Mouse (Mus musculus): ENCODE measurements at regions not wholly inside any gene's neighbourhood (a gene's known extent, or its start where the extent isn't known, plus 50 kb on each side); places are given as distances from the start of the nearest gene placed in this dataset.

DNA sequence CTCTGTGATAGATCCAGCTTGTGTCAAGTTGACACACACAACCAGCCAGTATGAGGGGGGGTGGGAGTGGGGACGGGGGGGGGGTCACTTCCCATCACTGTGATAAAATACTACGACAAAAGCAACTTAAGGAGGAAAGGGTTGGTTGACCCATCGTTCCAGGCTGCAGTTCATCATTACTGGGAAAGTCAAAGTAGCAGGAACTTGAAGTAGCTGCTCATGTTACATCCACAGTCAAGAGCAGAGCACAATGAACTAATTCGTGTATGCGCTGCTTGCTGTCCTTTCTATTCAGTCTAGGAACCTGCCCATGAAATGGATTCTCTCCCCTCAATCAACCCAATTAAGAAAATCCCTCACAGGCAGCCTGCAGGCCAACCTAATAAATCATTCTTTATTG, 88.8 kb upstream of the Cxcl12 start:
- Histone ChIP-seq H3K36me3 (ENCODE audit: control insufficient read depth, insufficient read depth, low read length) (no peaks in the 10 kb centered on the region), H3K9me3 (ENCODE audit: control insufficient read depth, low read length) (no peaks in the 10 kb centered on the region), H3K4me1 (ENCODE audit: control insufficient read depth, insufficient read depth, low read length) (no peaks in the 10 kb centered on the region), H3K27me3 (ENCODE audit: control insufficient read depth, insufficient read depth, low read length) (no peaks in the 10 kb centered on the region), H3K27ac (ENCODE audit: low read depth, low read length) (no peak overlapping the region), H3K4me3 (ENCODE audit: low read depth, low read length) (no peak overlapping the region), H3K9ac (ENCODE audit: low read length) (no peak overlapping the region), H3K4me2 (no peak overlapping the region)
- WGBS, result 76% methylated on average over 5 of the region's 5 CpGs
- DNase-seq (ENCODE audit: low spot score, missing footprints), result no peak
- no peak for ATAC-seq (ENCODE audit: low FRiP score)

- WGBS, result 49% methylated on average over 13 of the region's 13 CpGs
- ATAC-seq (ENCODE audit: low FRiP score), result no peak
- Histone ChIP-seq H3K27ac (ENCODE audit: low read depth, low read length) (no peak overlapping the region), H3K36me3 (ENCODE audit: control insufficient read depth, insufficient read depth, low read length) (no peaks in the 10 kb centered on the region), H3K4me1 (ENCODE audit: control insufficient read depth, insufficient read depth, low read length) (no peaks in the 10 kb centered on the region), H3K4me3 (ENCODE audit: low read depth, low read length) (no peak overlapping the region), H3K9ac (ENCODE audit: low read length) (no peak overlapping the region), H3K4me2 (no peak overlapping the region), H3K27me3 (ENCODE audit: control insufficient read depth, insufficient read depth, low read length) (no peaks in the 10 kb centered on the region), H3K9me3 (ENCODE audit: control insufficient read depth, low read length) (no peaks in the 10 kb centered on the region)
- DNase-seq (ENCODE audit: low spot score, missing footprints), result no peak
These were observed 87.4 kb upstream of the Cxcl12 start for GRCm38 (mm10) chr6:117080973-117081372.

DNA sequence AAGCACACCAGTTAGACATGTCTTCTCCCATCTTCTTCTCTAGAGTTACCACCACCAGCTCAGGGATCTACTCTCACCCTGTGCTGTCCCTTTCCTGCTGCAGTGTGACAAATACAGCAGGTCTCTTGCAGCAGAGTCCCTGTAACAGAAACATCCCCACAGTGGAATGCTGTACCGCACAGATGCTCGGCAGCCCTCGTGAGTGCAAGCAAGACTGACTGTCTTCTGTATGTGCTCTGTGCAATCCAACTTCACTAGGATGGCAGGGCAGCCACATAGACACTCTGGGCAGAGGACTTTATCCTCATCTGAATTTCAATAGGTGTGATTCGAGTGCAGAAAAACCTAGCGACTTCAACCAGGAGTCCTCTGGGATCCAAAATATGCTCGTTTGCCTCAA, 84.1 kb upstream of the Cxcl12 start:
- Histone ChIP-seq H3K27me3 (ENCODE audit: control insufficient read depth, insufficient read depth, low read length) (no peaks in the 10 kb centered on the region), H3K4me1 (ENCODE audit: control insufficient read depth, insufficient read depth, low read length) (no peaks in the 10 kb centered on the region), H3K9ac (ENCODE audit: low read length) (no peak overlapping the region), H3K27ac (ENCODE audit: low read depth, low read length) (no peak overlapping the region), H3K4me2 (no peak overlapping the region), H3K9me3 (ENCODE audit: control insufficient read depth, low read length) (no peaks in the 10 kb centered on the region), H3K4me3 (ENCODE audit: low read depth, low read length) (no peak overlapping the region), H3K36me3 (ENCODE audit: control insufficient read depth, insufficient read depth, low read length) (no peaks in the 10 kb centered on the region)
- WGBS, result 66% methylated on average over 6 of the region's 6 CpGs
- DNase-seq (ENCODE audit: low spot score, missing footprints), result no peak
- no peak for ATAC-seq (ENCODE audit: low FRiP score)

- Histone ChIP-seq H3K27me3 (ENCODE audit: control insufficient read depth, insufficient read depth, low read length) (no peaks in the 10 kb centered on the region), H3K4me3 (ENCODE audit: low read depth, low read length) (no peak overlapping the region), H3K27ac (ENCODE audit: low read depth, low read length) (no peak overlapping the region), H3K9me3 (ENCODE audit: control insufficient read depth, low read length) (no peaks in the 10 kb centered on the region), H3K4me1 (ENCODE audit: control insufficient read depth, insufficient read depth, low read length) (no peaks in the 10 kb centered on the region), H3K4me2 (no peak overlapping the region), H3K9ac (ENCODE audit: low read length) (no peak overlapping the region), H3K36me3 (ENCODE audit: control insufficient read depth, insufficient read depth, low read length) (no peaks in the 10 kb centered on the region)
- 87% methylated on average over 13 of the region's 13 CpGs for WGBS
- no peak for ATAC-seq (ENCODE audit: low FRiP score)
- DNase-seq (ENCODE audit: low spot score, missing footprints), result no peak
These were observed 83.4 kb upstream of the Cxcl12 start for GRCm38 (mm10) chr6:117084833-117085500.

DNA sequence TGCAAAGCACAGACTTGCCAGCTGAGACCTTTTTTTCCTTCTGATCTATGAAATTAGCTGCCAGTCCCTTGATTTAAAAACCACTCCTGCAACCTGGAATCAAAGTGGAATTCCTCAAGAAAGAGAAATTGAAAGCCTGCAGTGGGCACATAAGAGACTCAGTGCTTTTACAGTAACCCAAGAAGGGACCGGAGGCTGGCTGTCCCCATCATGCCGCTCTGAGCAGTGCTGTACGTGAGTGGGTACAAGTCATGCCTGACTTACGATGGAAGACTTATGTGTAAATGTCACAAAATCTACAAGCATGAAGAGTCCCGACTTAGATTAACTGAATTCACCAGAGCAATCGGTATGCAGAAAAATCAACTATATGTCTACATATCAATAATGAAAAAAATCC, 73.6 kb upstream of the Cxcl12 start:
- Histone ChIP-seq H3K27ac (ENCODE audit: low read depth, low read length) (no peak overlapping the region), H3K27me3 (ENCODE audit: control insufficient read depth, insufficient read depth, low read length) (no peaks in the 10 kb centered on the region), H3K9me3 (ENCODE audit: control insufficient read depth, low read length) (no peaks in the 10 kb centered on the region), H3K36me3 (ENCODE audit: control insufficient read depth, insufficient read depth, low read length) (no peaks in the 10 kb centered on the region), H3K4me3 (ENCODE audit: low read depth, low read length) (no peak overlapping the region), H3K4me2 (no peak overlapping the region), H3K9ac (ENCODE audit: low read length) (no peak overlapping the region), H3K4me1 (ENCODE audit: control insufficient read depth, insufficient read depth, low read length) (no peaks in the 10 kb centered on the region)
- ATAC-seq (ENCODE audit: low FRiP score), result no peak
- WGBS, result 93% methylated on average over 6 of the region's 6 CpGs
- no peak for DNase-seq (ENCODE audit: low spot score, missing footprints)

GRCm38 (mm10) chr6:117099871-117100270, 68.5 kb upstream of the Cxcl12 start:
- ATAC-seq (ENCODE audit: low FRiP score) (no peak), DNase-seq (ENCODE audit: low spot score, missing footprints) (no peak)
- H3K27me3 ChIP-seq (ENCODE audit: control insufficient read depth, insufficient read depth, low read length), result no peaks in the 10 kb centered on the region
- H3K9me3 ChIP-seq (ENCODE audit: control insufficient read depth, low read length), result no peaks in the 10 kb centered on the region
- no peak overlapping the region for H3K4me2 ChIP-seq
- no peak overlapping the region for H3K4me3 ChIP-seq (ENCODE audit: low read depth, low read length)
- no peaks in the 10 kb centered on the region for H3K4me1 ChIP-seq (ENCODE audit: control insufficient read depth, insufficient read depth, low read length)
- no peak overlapping the region for H3K27ac ChIP-seq (ENCODE audit: low read depth, low read length)
- no peak overlapping the region for H3K9ac ChIP-seq (ENCODE audit: low read length)
- 83% methylated on average over 10 of the region's 10 CpGs for WGBS
- H3K36me3 ChIP-seq (ENCODE audit: control insufficient read depth, insufficient read depth, low read length), result no peaks in the 10 kb centered on the region

DNA sequence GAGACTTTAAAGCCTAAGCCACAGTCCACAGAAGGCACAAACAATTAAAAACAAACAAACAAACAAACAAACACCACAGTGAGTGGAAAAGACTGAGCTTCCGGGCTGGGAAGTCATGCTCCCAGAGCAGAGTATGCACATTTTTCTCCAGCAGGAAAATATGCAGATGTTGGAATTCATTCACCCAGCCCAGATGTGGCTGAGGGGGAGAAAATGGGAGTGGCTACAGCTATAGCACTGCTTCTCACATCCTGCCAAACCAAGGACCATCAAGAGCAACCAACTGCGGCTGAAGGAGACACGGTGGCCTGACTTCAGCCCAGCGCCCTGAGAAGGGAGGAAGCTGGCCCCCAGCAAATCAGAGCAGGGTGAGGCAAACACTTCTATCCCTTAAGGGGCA, 65.6 kb upstream of the Cxcl12 start:
- 89% methylated on average over 4 of the region's 4 CpGs for WGBS
- ATAC-seq (ENCODE audit: low FRiP score) (no peak), DNase-seq (ENCODE audit: low spot score, missing footprints) (no peak)
- Histone ChIP-seq H3K27me3 (ENCODE audit: control insufficient read depth, insufficient read depth, low read length) (no peaks in the 10 kb centered on the region), H3K9ac (ENCODE audit: low read length) (no peak overlapping the region), H3K4me2 (no peak overlapping the region), H3K27ac (ENCODE audit: low read depth, low read length) (no peak overlapping the region), H3K9me3 (ENCODE audit: control insufficient read depth, low read length) (no peaks in the 10 kb centered on the region), H3K4me1 (ENCODE audit: control insufficient read depth, insufficient read depth, low read length) (no peaks in the 10 kb centered on the region), H3K36me3 (ENCODE audit: control insufficient read depth, insufficient read depth, low read length) (no peaks in the 10 kb centered on the region), H3K4me3 (ENCODE audit: low read depth, low read length) (no peak overlapping the region)

DNA sequence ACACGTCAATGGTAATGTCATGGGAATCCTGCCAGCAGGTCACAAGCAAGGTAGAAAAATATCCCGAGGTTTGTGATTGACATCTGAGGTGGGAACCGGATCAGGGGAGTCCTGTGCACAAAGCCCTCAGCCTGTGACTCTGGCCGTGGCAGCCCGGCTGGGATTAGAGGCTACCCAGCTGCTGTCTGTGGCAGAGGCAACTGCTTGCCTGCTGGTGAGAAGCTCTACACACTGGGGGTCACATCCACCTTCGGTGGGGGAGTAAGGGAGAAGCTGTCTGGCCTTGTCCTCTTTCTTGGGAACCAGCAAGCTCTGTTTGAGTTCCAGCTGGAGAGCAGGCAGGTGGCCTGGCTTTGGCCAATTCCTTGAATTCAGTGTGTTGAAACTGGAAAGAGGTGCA, 64.3 kb upstream of the Cxcl12 start:
- 79% methylated on average over 6 of the region's 6 CpGs for WGBS
- Histone ChIP-seq H3K4me1 (ENCODE audit: control insufficient read depth, insufficient read depth, low read length) (no peaks in the 10 kb centered on the region), H3K9ac (ENCODE audit: low read length) (no peak overlapping the region), H3K36me3 (ENCODE audit: control insufficient read depth, insufficient read depth, low read length) (no peaks in the 10 kb centered on the region), H3K9me3 (ENCODE audit: control insufficient read depth, low read length) (no peaks in the 10 kb centered on the region), H3K4me3 (ENCODE audit: low read depth, low read length) (no peak overlapping the region), H3K4me2 (no peak overlapping the region), H3K27ac (ENCODE audit: low read depth, low read length) (no peak overlapping the region), H3K27me3 (ENCODE audit: control insufficient read depth, insufficient read depth, low read length) (no peaks in the 10 kb centered on the region)
- ATAC-seq (ENCODE audit: low FRiP score) (no peak), DNase-seq (ENCODE audit: low spot score, missing footprints) (no peak)

DNA sequence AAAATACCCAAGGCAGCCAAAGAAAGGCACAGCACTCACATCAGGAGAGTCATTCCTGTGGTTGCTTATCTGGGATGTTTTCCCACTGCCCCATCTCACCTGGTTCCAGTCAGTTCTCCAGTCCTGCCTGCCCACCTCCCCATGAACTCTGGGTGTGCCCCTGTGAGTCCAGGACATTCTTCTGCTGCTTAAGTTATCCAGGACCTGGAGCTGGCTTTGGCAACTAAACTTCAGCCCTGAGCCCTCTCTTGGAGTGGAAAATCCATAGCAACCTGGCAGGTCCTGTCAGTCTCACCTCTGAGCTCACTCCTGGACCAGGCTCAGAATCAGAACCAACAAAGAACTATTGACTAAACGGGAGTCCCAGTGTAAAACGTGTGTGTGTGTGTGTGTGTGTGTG, 63.9 kb upstream of the Cxcl12 start:
- Histone ChIP-seq H3K36me3 (ENCODE audit: control insufficient read depth, insufficient read depth, low read length) (no peaks in the 10 kb centered on the region), H3K4me1 (ENCODE audit: control insufficient read depth, insufficient read depth, low read length) (no peaks in the 10 kb centered on the region), H3K9ac (ENCODE audit: low read length) (no peak overlapping the region), H3K9me3 (ENCODE audit: control insufficient read depth, low read length) (no peaks in the 10 kb centered on the region), H3K4me3 (ENCODE audit: low read depth, low read length) (no peak overlapping the region), H3K27me3 (ENCODE audit: control insufficient read depth, insufficient read depth, low read length) (no peaks in the 10 kb centered on the region), H3K4me2 (no peak overlapping the region), H3K27ac (ENCODE audit: low read depth, low read length) (no peak overlapping the region)
- 89% methylated on average over 2 of the region's 2 CpGs for WGBS
- DNase-seq (ENCODE audit: low spot score, missing footprints) (no peak), ATAC-seq (ENCODE audit: low FRiP score) (no peak)

All from midbrain, embryonic 11.5 days (tissue).